Mouse (Mus musculus): ENCODE measurements around the gene Lyl1. TPM values are rescaled to one million over a fixed set of nuclear protein-coding genes. Genes with fewer than 3 reads are reported as not detected.
A peak's percentile ranks its signal among the peaks of the same experiment; 100 is the strongest.

The Lyl1 gene
- polyA plus RNA-seq (2016; fragmentation: Nextera tagmentation; extraction: Ambion mirVana): 4.6 and 4.7 TPM in 2 replicates

GRCm38 (mm10) chr8:84700941-84701911 lies at the start of gene Lyl1:
Gene Lyl1 (plus strand): TSS chr8:84701457.
- Histone ChIP-seq H3K27me3 (ENCODE audit: low read depth, poor library complexity, severe bottlenecking) (peaks cover 52% of the 10 kb centered on the region), H3K9me3 (replicated peaks) (no peaks in the 10 kb centered on the region), H3K36me3 (peaks cover 41% of the 10 kb centered on the region), H3K27ac (peak within 1 kb of the TSS; percentile 43), H3K4me3 (peak within 1 kb of the TSS; percentile 39), H3K4me1 (peaks cover 45% of the 10 kb centered on the region)
- DNase-seq (ENCODE audit: low spot score): peak; percentile 74
- 9% methylated on average over 34 of the region's 34 CpGs for WGBS

- no peaks in the 10 kb centered on the region for H3K27me3 ChIP-seq (ENCODE audit: low read depth, poor library complexity, severe bottlenecking)
- peaks cover 61% of the 10 kb centered on the region for H3K4me1 ChIP-seq
- peak overlapping the region; percentile 31 for H3K4me3 ChIP-seq
- peak overlapping the region; percentile 81 for H3K27ac ChIP-seq
- no peaks in the 10 kb centered on the region for H3K36me3 ChIP-seq
- H3K9me3 ChIP-seq (replicated peaks): no peaks in the 10 kb centered on the region
- DNase-seq (ENCODE audit: low spot score): no peak
- 51% methylated on average over 9 of the region's 9 CpGs for WGBS
These were observed 48.1 kb upstream of the Lyl1 start for GRCm38 (mm10) chr8:84653092-84653631.

GRCm38 (mm10) chr8:84654597-84654996 lies 46.7 kb upstream of the Lyl1 start:
- H3K27me3 ChIP-seq (ENCODE audit: low read depth, poor library complexity, severe bottlenecking): no peaks in the 10 kb centered on the region
- no peaks in the 10 kb centered on the region for H3K9me3 ChIP-seq (replicated peaks)
- peak overlapping the region; percentile 54 for H3K4me3 ChIP-seq
- H3K27ac ChIP-seq: peak overlapping the region; percentile 98
- 33% methylated on average over 4 of the region's 4 CpGs for WGBS
- H3K36me3 ChIP-seq: 0 out of 2 replicates have a peak, but pooled peaks cover 3% of the 10 kb centered on the region
- H3K4me1 ChIP-seq: peaks cover 75% of the 10 kb centered on the region
- no peak for DNase-seq (ENCODE audit: low spot score)

GRCm38 (mm10) chr8:84655336-84656190 lies 45.7 kb upstream of the Lyl1 start:
- peaks cover 77% of the 10 kb centered on the region for H3K4me1 ChIP-seq
- H3K4me3 ChIP-seq: peak overlapping the region; percentile 54
- peak overlapping the region; percentile 98 for H3K27ac ChIP-seq
- DNase-seq (ENCODE audit: low spot score): peak; percentile 89
- under 1% methylated on average over 15 of the region's 15 CpGs for WGBS
- H3K36me3 ChIP-seq: 0 out of 2 replicates have a peak, but pooled peaks cover 3% of the 10 kb centered on the region
- no peaks in the 10 kb centered on the region for H3K27me3 ChIP-seq (ENCODE audit: low read depth, poor library complexity, severe bottlenecking)
- no peaks in the 10 kb centered on the region for H3K9me3 ChIP-seq (replicated peaks)

- Histone ChIP-seq H3K9me3 (replicated peaks) (no peaks in the 10 kb centered on the region), H3K27me3 (ENCODE audit: low read depth, poor library complexity, severe bottlenecking) (no peaks in the 10 kb centered on the region), H3K27ac (peak overlapping the region; percentile 98), H3K36me3 (0 out of 2 replicates have a peak, but pooled peaks cover 3% of the 10 kb centered on the region), H3K4me1 (peaks cover 72% of the 10 kb centered on the region), H3K4me3 (peak overlapping the region; percentile 54)
- under 1% methylated on average over 10 of the region's 10 CpGs for WGBS
- peak; percentile 99 for DNase-seq (ENCODE audit: low spot score)
These were observed 45.1 kb upstream of the Lyl1 start for GRCm38 (mm10) chr8:84656191-84656525.

GRCm38 (mm10) chr8:84656641-84657126 lies 44.6 kb upstream of the Lyl1 start:
- Histone ChIP-seq H3K27me3 (ENCODE audit: low read depth, poor library complexity, severe bottlenecking) (no peaks in the 10 kb centered on the region), H3K9me3 (replicated peaks) (no peaks in the 10 kb centered on the region), H3K4me3 (peak overlapping the region; percentile 54), H3K36me3 (peaks cover 6% of the 10 kb centered on the region), H3K4me1 (peaks cover 69% of the 10 kb centered on the region), H3K27ac (peak overlapping the region; percentile 98)
- peak; percentile 83 for DNase-seq (ENCODE audit: low spot score)
- under 1% methylated on average over 23 of the region's 23 CpGs for WGBS

GRCm38 (mm10) chr8:84657203-84657602 lies 44.1 kb upstream of the Lyl1 start:
- H3K27ac ChIP-seq: peak overlapping the region; percentile 98
- H3K4me3 ChIP-seq: peak overlapping the region; percentile 54
- no peaks in the 10 kb centered on the region for H3K9me3 ChIP-seq (replicated peaks)
- DNase-seq (ENCODE audit: low spot score): no peak
- peaks cover 69% of the 10 kb centered on the region for H3K4me1 ChIP-seq
- H3K27me3 ChIP-seq (ENCODE audit: low read depth, poor library complexity, severe bottlenecking): no peaks in the 10 kb centered on the region
- H3K36me3 ChIP-seq: peaks cover 9% of the 10 kb centered on the region

GRCm38 (mm10) chr8:84657680-84658079 lies 43.6 kb upstream of the Lyl1 start:
- no peak for DNase-seq (ENCODE audit: low spot score)
- 42% methylated on average over 4 of the region's 4 CpGs for WGBS
- Histone ChIP-seq H3K4me3 (peak overlapping the region; percentile 54), H3K4me1 (peaks cover 69% of the 10 kb centered on the region), H3K9me3 (replicated peaks) (no peaks in the 10 kb centered on the region), H3K27ac (peak overlapping the region; percentile 98), H3K27me3 (ENCODE audit: low read depth, poor library complexity, severe bottlenecking) (no peaks in the 10 kb centered on the region), H3K36me3 (peaks cover 9% of the 10 kb centered on the region)

GRCm38 (mm10) chr8:84658951-84659350 lies 42.3 kb upstream of the Lyl1 start:
- 59% methylated on average over 1 of the region's 1 CpGs for WGBS
- H3K9me3 ChIP-seq (replicated peaks): no peaks in the 10 kb centered on the region
- no peak for DNase-seq (ENCODE audit: low spot score)
- no peaks in the 10 kb centered on the region for H3K27me3 ChIP-seq (ENCODE audit: low read depth, poor library complexity, severe bottlenecking)
- peaks cover 9% of the 10 kb centered on the region for H3K36me3 ChIP-seq
- peak overlapping the region; percentile 98 for H3K27ac ChIP-seq
- 0 out of 2 replicates have a peak overlapping the region, but pooled peaks have one; percentile 87 for H3K4me3 ChIP-seq
- H3K4me1 ChIP-seq: peaks cover 72% of the 10 kb centered on the region

GRCm38 (mm10) chr8:84659936-84660818 lies 41.1 kb upstream of the Lyl1 start:
- Histone ChIP-seq H3K36me3 (peaks cover 9% of the 10 kb centered on the region), H3K27ac (peak overlapping the region; percentile 98), H3K27me3 (ENCODE audit: low read depth, poor library complexity, severe bottlenecking) (no peaks in the 10 kb centered on the region), H3K4me3 (peak overlapping the region; percentile 87), H3K4me1 (peaks cover 70% of the 10 kb centered on the region), H3K9me3 (replicated peaks) (no peaks in the 10 kb centered on the region)
- DNase-seq (ENCODE audit: low spot score): peak; percentile 81
- WGBS: under 1% methylated on average over 33 of the region's 33 CpGs

GRCm38 (mm10) chr8:84660819-84661457 lies 40.3 kb upstream of the Lyl1 start:
- Histone ChIP-seq H3K9me3 (replicated peaks) (no peaks in the 10 kb centered on the region), H3K27ac (peak overlapping the region; percentile 98), H3K36me3 (peaks cover 9% of the 10 kb centered on the region), H3K4me3 (peak overlapping the region; percentile 87), H3K4me1 (peaks cover 70% of the 10 kb centered on the region), H3K27me3 (ENCODE audit: low read depth, poor library complexity, severe bottlenecking) (no peaks in the 10 kb centered on the region)
- WGBS: under 1% methylated on average over 20 of the region's 20 CpGs
- DNase-seq (ENCODE audit: low spot score): peak; percentile 84

All from limb, embryonic 10.5 days (tissue).